Mouse (Mus musculus): ENCODE measurements around the gene Cxcl3.
A peak's percentile ranks its signal among the peaks of the same experiment; 100 is the strongest.

The Cxcl3 gene

GRCm38 (mm10) chr5:90785659-90786588 is at the start of gene Cxcl3:
TSS of gene Cxcl3 (plus strand) at chr5:90786103.
- DNase-seq = no peak

- peak; percentile 10 for DNase-seq
Observed at GRCm38 (mm10) chr5:90742029-90742428, 43.9 kb upstream of the Cxcl3 start.

- no peak for DNase-seq
Observed at GRCm38 (mm10) chr5:90753934-90754333, 32.0 kb upstream of the Cxcl3 start.

GRCm38 (mm10) chr5:90758020-90758605 is 27.8 kb upstream of the Cxcl3 start:
- no peak for DNase-seq

- no peak for DNase-seq
Observed at GRCm38 (mm10) chr5:90759077-90760065, 26.5 kb upstream of the Cxcl3 start, which contains the start of gene Cxcl5. TSS of gene Cxcl5 (plus strand) at chr5:90759360.

- DNase-seq = no peak
Observed at GRCm38 (mm10) chr5:90760303-90760702, 25.6 kb upstream of the Cxcl3 start.

- DNase-seq = no peak
Observed at GRCm38 (mm10) chr5:90760844-90761243, 25.1 kb upstream of the Cxcl3 start.

- no peak for DNase-seq
Observed at GRCm38 (mm10) chr5:90761834-90762233, 24.1 kb upstream of the Cxcl3 start.

GRCm38 (mm10) chr5:90763912-90764665 is 21.8 kb upstream of the Cxcl3 start:
- DNase-seq = no peak

GRCm38 (mm10) chr5:90765821-90766606 is 19.9 kb upstream of the Cxcl3 start:
- no peak for DNase-seq

- DNase-seq = no peak
Observed at GRCm38 (mm10) chr5:90768218-90768617, 17.7 kb upstream of the Cxcl3 start, which contains the start of gene Ppbp. TSS of gene Ppbp (plus strand) at chr5:90768518.

GRCm38 (mm10) chr5:90771369-90771768 is 14.5 kb upstream of the Cxcl3 start:
- no peak for DNase-seq

- no peak for DNase-seq
Observed at GRCm38 (mm10) chr5:90771880-90772653, 13.8 kb upstream of the Cxcl3 start, which contains the start of gene Pf4. TSS of gene Pf4 (plus strand) at chr5:90772435.

GRCm38 (mm10) chr5:90775562-90775961 is 10.3 kb upstream of the Cxcl3 start:
- no peak for DNase-seq

- DNase-seq = no peak
Observed at GRCm38 (mm10) chr5:90777621-90778020, 8.3 kb upstream of the Cxcl3 start.

- no peak for DNase-seq
Observed at GRCm38 (mm10) chr5:90778856-90779255, 7.0 kb upstream of the Cxcl3 start.

GRCm38 (mm10) chr5:90783697-90784096 is 2.2 kb upstream of the Cxcl3 start:
- DNase-seq = no peak

- no peak for DNase-seq
Observed at GRCm38 (mm10) chr5:90788114-90788513, 2.2 kb downstream of the Cxcl3 start.

GRCm38 (mm10) chr5:90789306-90790073 is 3.6 kb downstream of the Cxcl3 start:
- no peak for DNase-seq

Data from layer of hippocampus, adult 9-11 months (tissue).